Mouse (Mus musculus): ENCODE results near the gene Abcb11. TPM values are rescaled to one million over a fixed set of nuclear protein-coding genes. Genes with fewer than 3 reads are reported as not detected.
"Not testable (repeated sequence)": the region's sequence is repeated elsewhere in the genome, so short reads cannot be mapped to it uniquely, and the experiment has no call there.

The Abcb11 gene
- polyA plus RNA-seq, 1 experiment from 2014 or later, result 2.8 TPM

DNA sequence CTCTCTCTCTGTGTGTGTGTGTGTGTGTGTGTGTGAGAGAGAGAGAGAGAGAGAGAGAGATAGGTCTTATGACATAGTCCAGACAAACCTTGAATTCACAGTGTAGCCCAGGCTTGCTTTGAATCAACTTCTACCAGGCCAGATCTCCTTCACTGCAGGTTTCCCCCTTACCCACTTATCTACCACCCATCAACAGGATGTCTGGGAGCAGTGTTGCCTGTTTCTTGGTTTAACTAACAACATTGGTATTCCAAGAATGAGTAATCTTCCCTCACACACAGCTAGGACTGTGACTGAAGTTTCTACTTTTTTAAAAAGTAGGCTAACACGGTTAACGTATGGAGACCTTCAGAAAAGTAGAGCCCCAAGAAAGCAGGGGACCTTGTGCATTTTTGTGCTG is 34.4 kb upstream of the Abcb11 start:
- Histone ChIP-seq H3K27me3 (replicated peaks; ENCODE audit: control insufficient read depth, insufficient read depth, low read length) (no peaks in the 10 kb centered on the region), H3K9me3 (ENCODE audit: control insufficient read depth) (no peaks in the 10 kb centered on the region), H3K4me3 (ENCODE audit: low read depth, low read length) (no peak overlapping the region), H3K27ac (ENCODE audit: low read depth, low read length) (no peak overlapping the region), H3K9ac (ENCODE audit: low read depth, low read length) (no peak overlapping the region), H3K4me1 (replicated peaks; ENCODE audit: control insufficient read depth, insufficient read depth, low read length) (no peaks in the 10 kb centered on the region), H3K36me3 (ENCODE audit: control insufficient read depth, insufficient read depth) (no peaks in the 10 kb centered on the region), H3K4me2 (replicated peaks; ENCODE audit: low read depth) (no peak overlapping the region)
- no peak for TF ChIP-seq CTCF (IDR thresholded peaks at IDR 0.05; ENCODE audit: low read depth)
- WGBS, result 67% methylated on average over 2 of the region's 2 CpGs
- ATAC-seq, result no peak

DNA sequence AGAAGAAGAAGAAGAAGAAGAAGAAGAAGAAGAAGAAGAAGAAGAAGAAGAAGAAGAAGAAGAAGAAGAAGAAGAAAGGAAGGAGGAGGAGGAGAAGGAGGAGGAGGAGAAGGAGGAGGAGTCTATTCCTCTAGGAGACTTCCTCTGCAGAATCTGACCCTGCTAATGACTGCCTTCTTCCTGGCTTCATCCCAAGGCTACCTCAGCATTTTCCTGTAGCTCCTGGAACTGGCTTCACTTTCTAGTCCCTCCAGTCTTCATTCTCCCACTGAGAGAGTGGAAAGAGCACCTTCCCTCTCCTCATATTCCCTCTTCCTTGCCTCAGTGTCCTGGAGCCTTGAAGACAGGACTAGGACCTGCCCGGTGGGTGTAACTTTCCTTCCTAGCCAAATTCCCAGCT is 22.9 kb upstream of the Abcb11 start:
- TF ChIP-seq CTCF (IDR thresholded peaks at IDR 0.05; ENCODE audit: low read depth), result no peak
- no peak for ATAC-seq
- H3K9me3 ChIP-seq (ENCODE audit: control insufficient read depth), result no peaks in the 10 kb centered on the region
- WGBS, result 100% methylated on average over 1 of the region's 1 CpGs
- H3K36me3 ChIP-seq (ENCODE audit: control insufficient read depth, insufficient read depth), result no peaks in the 10 kb centered on the region
- no peak overlapping the region for H3K4me2 ChIP-seq (replicated peaks; ENCODE audit: low read depth)
- H3K27ac ChIP-seq (ENCODE audit: low read depth, low read length), result no peak overlapping the region
- H3K4me1 ChIP-seq (replicated peaks; ENCODE audit: control insufficient read depth, insufficient read depth, low read length), result no peaks in the 10 kb centered on the region
- no peak overlapping the region for H3K4me3 ChIP-seq (ENCODE audit: low read depth, low read length)
- no peaks in the 10 kb centered on the region for H3K27me3 ChIP-seq (replicated peaks; ENCODE audit: control insufficient read depth, insufficient read depth, low read length)
- no peak overlapping the region for H3K9ac ChIP-seq (ENCODE audit: low read depth, low read length)

DNA sequence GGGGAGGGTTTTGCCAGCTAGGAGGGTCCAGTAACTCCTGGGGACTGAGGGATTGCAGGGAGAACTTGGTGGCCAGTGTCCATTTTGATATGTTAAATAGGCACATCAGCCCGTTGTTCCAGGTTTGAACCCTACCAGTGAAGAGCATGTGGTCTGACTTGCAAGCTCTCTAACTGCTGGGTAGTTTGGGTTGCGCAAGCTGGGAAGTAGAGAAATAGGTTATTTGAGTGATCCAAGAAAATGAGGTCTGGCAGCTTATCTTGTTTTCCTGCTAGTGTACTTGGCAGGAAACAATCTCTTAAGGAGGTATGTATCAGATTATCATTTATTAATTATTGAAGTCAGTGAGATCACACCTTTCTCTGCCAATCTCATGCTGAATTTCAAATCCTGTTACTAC is 22.4 kb upstream of the Abcb11 start:
- Histone ChIP-seq H3K9me3 (ENCODE audit: control insufficient read depth) (no peaks in the 10 kb centered on the region), H3K4me3 (ENCODE audit: low read depth, low read length) (no peak overlapping the region), H3K9ac (ENCODE audit: low read depth, low read length) (no peak overlapping the region), H3K36me3 (ENCODE audit: control insufficient read depth, insufficient read depth) (no peaks in the 10 kb centered on the region), H3K27me3 (replicated peaks; ENCODE audit: control insufficient read depth, insufficient read depth, low read length) (no peaks in the 10 kb centered on the region), H3K27ac (ENCODE audit: low read depth, low read length) (no peak overlapping the region), H3K4me2 (replicated peaks; ENCODE audit: low read depth) (no peak overlapping the region), H3K4me1 (replicated peaks; ENCODE audit: control insufficient read depth, insufficient read depth, low read length) (no peaks in the 10 kb centered on the region)
- no peak for ATAC-seq
- TF ChIP-seq CTCF (IDR thresholded peaks at IDR 0.05; ENCODE audit: low read depth), result no peak
- 66% methylated on average over 2 of the region's 2 CpGs for WGBS

DNA sequence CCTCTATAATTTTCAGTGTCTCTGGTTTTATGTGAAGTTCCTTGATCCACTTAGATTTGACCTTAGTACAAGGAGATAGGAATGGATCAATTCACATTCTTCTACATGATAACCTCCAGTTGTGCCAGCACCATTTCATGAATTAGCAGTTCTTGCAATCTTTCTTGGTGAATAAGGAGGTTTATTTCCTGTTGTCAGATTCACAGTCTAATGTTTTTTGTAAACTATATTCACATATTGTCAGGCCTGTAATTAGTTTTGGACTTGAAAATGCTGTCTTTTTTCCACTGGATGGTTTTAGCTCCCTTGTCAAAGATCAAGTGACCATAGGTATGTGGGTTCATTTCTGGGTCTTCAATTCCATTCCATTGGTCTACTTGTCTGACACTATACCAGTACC is 13.0 kb upstream of the Abcb11 start:
- H3K4me3 ChIP-seq (ENCODE audit: low read depth, low read length); H3K36me3 ChIP-seq (ENCODE audit: control insufficient read depth, insufficient read depth); H3K4me1 ChIP-seq (replicated peaks; ENCODE audit: control insufficient read depth, insufficient read depth, low read length); H3K9ac ChIP-seq (ENCODE audit: low read depth, low read length); H3K4me2 ChIP-seq (replicated peaks; ENCODE audit: low read depth); H3K27ac ChIP-seq (ENCODE audit: low read depth, low read length); H3K27me3 ChIP-seq (replicated peaks; ENCODE audit: control insufficient read depth, insufficient read depth, low read length); H3K9me3 ChIP-seq (ENCODE audit: control insufficient read depth): not testable (repeated sequence)
- ATAC-seq, result peak; percentile 100

DNA sequence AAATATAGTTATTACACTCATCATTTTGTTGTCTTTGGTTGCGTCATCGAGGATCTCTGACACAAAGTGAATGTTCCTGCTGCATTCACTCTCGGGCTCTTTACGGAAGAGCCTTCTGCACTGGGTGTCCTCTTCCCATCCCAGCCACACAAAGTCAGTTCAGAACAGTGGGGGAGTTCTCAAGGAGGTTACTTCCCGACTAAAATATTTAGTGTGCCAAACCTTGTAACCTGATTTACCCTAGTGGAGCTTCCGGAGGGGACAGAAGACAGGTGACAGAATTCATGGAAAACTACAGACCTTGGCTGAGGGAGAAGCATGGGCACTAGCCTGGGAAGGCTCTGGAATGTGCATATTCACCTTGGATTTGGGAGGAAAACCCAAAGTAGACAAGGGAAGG is 910 bp downstream of the Abcb11 start:
- peak overlapping the region; percentile 32 for H3K4me2 ChIP-seq (replicated peaks; ENCODE audit: low read depth)
- no peaks in the 10 kb centered on the region for H3K9me3 ChIP-seq (ENCODE audit: control insufficient read depth)
- H3K27me3 ChIP-seq (replicated peaks; ENCODE audit: control insufficient read depth, insufficient read depth, low read length), result no peaks in the 10 kb centered on the region
- H3K9ac ChIP-seq (ENCODE audit: low read depth, low read length), result no peak overlapping the region
- H3K4me1 ChIP-seq (replicated peaks; ENCODE audit: control insufficient read depth, insufficient read depth, low read length), result no peaks in the 10 kb centered on the region
- ATAC-seq, result no peak
- H3K4me3 ChIP-seq (ENCODE audit: low read depth, low read length), result no peak overlapping the region
- H3K27ac ChIP-seq (ENCODE audit: low read depth, low read length), result peak overlapping the region; percentile 35
- no peak for TF ChIP-seq CTCF (IDR thresholded peaks at IDR 0.05; ENCODE audit: low read depth)
- 88% methylated on average over 6 of the region's 6 CpGs for WGBS
- no peaks in the 10 kb centered on the region for H3K36me3 ChIP-seq (ENCODE audit: control insufficient read depth, insufficient read depth)

DNA sequence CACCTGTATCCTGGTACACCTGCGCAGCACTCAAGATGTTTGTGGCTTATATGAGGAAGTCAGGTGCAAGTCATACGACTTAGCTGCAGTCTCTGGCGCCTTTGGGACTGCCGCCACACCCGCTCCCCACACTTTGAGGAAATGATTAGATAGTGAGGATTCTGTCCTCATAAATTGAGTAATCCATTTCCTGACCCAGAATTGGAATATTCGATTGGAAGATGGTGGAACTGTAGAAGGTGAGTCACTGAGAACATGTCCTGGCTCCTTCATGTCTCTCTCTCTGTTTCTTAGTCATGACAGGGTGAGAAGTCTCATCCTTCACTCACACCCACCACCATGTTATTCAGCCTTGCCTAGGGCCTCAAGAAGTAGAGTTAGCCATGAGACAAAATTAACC is 10.9 kb downstream of the Abcb11 start:
- peak; percentile 70 for ATAC-seq
- not testable (repeated sequence) for H3K9ac ChIP-seq (ENCODE audit: low read depth, low read length); H3K9me3 ChIP-seq (ENCODE audit: control insufficient read depth); H3K4me1 ChIP-seq (replicated peaks; ENCODE audit: control insufficient read depth, insufficient read depth, low read length); H3K36me3 ChIP-seq (ENCODE audit: control insufficient read depth, insufficient read depth); H3K4me2 ChIP-seq (replicated peaks; ENCODE audit: low read depth); H3K27me3 ChIP-seq (replicated peaks; ENCODE audit: control insufficient read depth, insufficient read depth, low read length); H3K4me3 ChIP-seq (ENCODE audit: low read depth, low read length); H3K27ac ChIP-seq (ENCODE audit: low read depth, low read length)
- WGBS, result 48% methylated on average over 5 of the region's 6 CpGs

DNA sequence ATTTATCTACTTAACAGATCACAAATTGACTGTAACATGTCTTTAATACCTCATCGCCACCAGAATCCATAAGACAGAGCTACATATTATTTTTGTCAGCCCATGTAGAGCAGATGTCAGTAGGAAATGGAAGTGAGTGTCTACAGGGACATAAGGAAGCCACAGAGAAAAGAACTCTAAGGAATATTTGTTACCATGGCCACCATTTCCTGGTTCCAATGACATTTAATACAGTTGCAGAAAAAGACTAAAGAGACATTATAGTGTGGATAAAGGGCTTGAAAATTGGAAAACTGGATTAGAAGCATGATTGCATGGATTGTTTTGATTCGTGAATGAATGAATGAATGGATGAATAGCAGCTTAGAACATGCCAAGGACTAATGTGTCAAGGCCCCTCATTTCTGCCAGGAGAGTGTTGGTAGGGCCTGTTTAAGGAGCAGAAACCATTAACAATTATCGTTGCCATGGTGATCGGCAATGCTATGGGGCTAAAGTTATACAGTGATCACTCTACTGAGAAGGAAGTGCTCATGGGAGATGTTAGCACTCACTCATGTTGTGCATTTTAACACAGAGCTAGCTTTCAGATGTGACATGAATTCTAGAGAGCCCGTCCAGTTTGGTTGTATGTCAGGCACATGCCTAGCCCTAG is 13.8 kb downstream of the Abcb11 start:
- H3K9ac ChIP-seq (ENCODE audit: low read depth, low read length), result no peak overlapping the region
- no peak for ATAC-seq
- H3K27me3 ChIP-seq (replicated peaks; ENCODE audit: control insufficient read depth, insufficient read depth, low read length), result no peaks in the 10 kb centered on the region
- H3K4me1 ChIP-seq (replicated peaks; ENCODE audit: control insufficient read depth, insufficient read depth, low read length), result no peaks in the 10 kb centered on the region
- H3K27ac ChIP-seq (ENCODE audit: low read depth, low read length), result no peak overlapping the region
- no peaks in the 10 kb centered on the region for H3K36me3 ChIP-seq (ENCODE audit: control insufficient read depth, insufficient read depth)
- H3K4me2 ChIP-seq (replicated peaks; ENCODE audit: low read depth), result no peak overlapping the region
- no peak overlapping the region for H3K4me3 ChIP-seq (ENCODE audit: low read depth, low read length)
- 86% methylated on average over 5 of the region's 5 CpGs for WGBS
- no peaks in the 10 kb centered on the region for H3K9me3 ChIP-seq (ENCODE audit: control insufficient read depth)
- no peak for TF ChIP-seq CTCF (IDR thresholded peaks at IDR 0.05; ENCODE audit: low read depth)

Measured in intestine, postnatal 0 days (tissue).